Mouse (Mus musculus) T-cell, adult 2 months (primary cell): ENCODE measurements around the gene Panx2.

ENCODE experiments used
- DNase-seq: peaks from one replicate; pipeline ENCODE4 v3.0.0; 2022; ENCODE audit warnings: low spot score

Panx2 gene

DNA sequence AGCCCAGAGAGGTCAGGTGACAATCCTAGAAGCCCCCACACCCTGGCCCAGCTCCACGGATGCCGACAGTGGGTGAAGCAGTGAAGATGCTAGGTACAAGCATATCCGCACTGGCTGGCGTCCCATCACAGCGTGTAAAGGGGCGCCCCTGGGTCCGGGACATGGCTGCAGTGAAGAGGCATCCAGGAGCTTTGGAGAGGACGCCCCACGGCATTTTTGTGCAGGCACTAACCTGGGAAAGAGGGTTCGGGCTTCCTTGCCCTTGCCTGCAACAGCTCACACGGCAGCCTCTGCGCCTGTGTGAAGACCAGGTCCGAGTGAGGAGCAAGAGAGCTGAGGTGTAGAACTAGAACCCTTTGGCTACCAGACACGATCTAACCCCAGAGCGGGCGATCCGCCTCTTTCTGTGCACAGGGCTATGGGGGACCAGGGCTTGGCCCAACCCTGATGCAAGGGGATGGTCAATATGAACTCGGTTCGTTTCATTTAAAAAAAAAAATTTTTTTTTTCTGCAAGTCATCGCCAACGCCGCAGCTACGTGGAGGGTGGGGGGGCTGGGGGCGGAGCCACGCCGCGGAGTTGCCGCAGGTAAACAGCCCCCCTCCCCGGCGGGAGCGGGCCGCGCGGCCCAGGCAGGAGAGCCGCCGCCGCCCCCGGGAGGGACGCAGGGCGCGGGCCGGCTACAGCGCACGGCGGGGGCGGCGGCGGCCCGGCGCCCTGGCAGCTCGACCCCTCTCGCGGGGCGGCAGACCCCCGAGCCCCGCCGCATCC is at the start of gene Panx2:
Gene Panx2 (plus strand): TSS at position 574 of the 771 bp plus-strand sequence.
- no peak for DNase-seq

DNA sequence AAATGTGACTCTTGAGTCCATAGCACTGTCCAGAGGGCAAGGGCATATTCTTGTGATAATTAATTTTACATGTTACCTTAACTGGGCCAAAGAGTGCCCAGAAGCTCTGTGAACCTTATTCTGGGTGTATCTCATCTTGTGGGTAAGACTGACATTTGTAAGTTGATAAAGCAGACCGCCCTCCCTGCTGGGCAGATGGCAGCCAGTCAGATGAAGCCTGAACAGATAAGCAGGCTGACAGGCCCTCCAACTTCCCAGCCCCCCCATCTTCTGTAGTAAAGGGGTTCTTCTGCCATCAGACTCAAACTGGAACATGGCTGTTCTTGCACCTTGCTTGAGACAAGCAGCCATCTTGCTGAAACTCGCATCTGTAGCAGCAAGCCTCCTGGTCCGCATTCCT is 42.8 kb upstream of the Panx2 start:
- no peak for DNase-seq

DNA sequence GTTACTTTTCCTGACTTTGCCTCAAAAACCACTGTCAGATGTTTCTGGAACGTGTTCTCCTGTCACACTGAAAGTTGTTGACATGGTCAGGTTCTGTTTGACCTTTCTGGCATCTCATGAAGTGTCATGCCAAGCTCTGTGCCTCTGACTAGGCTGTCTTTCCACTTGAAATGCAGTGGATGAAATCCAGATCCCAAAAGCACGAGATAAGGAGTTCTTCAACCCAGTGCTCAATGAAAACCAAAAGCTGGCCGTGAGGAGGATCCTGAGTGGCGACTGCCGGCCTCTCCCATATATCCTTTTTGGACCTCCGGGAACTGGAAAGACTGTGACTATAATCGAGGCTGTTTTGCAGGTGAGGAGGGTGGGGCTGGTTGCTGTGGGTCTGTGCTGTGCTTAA is 39.4 kb upstream of the Panx2 start:
- no peak for DNase-seq

DNA sequence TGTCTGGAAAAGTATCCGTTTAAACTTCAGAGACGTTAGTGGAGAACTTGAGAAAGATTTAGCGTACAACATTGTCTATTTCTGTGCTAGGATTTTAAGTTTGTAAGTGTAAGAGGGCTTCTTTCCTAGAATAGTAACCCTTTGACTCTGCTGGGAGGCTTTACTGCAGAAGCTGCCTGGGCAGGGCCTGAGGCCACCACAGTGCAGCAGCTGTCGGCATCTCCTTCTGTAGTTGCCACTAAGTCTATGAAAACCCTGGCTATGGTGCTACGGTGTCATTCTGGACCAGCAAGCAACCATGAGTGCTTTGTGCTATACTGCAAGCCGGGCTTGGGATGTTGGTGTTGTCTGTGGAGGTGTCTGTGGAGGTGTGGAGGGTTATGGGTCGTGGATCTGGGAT is 39.0 kb upstream of the Panx2 start:
- DNase-seq = no peak

DNA sequence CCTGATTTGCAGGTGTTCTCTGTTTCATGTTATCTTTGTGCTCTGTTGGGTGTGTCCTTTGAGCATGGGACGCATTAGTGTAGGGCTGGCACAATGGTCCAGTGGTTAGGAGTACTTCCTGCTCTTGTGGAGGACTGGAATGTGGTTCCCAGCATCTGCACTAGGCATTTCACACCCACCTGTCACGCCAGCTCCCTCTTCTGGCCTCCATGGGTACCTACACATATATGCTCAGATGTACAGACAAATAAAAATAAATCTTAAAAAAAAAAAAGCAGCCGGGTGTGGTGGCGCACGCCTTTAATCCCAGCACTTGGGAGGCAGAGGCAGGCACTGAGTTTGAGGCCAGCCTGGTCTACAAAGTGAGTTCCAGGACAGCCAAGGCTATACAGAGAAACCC is 15.2 kb upstream of the Panx2 start:
- DNase-seq = no peak

DNA sequence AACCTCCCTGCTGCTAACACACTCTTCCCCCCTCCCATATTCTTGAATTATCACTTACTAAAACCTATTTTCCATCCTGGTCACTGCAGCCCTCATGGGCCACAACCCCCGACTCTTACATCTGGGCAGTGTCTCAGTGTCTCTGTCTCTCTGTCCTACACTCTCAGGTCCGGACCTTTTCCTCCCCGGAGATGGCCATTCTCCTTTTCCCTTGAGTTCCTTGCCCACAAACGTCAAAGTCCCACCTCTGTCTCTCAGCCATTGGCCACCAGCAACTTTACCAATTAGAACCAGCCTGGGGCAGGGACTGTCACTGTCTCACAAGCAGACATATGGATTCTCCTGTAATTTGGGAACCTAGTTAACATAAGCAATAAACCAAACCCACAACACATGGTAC is 13.2 kb upstream of the Panx2 start:
- DNase-seq = no peak

DNA sequence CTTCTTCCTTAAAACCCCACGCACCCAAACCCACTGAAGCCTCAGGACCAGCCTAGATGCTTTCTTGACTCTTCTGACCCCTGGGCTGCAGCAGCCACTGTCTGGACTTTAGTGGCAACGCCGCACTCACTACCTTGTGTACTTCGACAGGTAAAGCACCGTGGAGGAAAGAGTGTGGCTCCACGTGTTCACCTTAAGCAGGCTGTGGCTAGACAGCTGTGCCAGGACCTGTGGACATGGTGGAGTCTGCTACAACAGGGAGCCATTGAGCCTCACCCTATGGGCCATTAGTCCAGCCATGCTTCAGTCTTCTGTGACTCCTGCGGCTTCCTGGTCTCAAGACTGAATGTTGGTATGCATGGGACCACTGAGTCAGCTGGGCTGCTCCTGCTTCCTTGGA is 4.9 kb upstream of the Panx2 start:
- DNase-seq = no peak

DNA sequence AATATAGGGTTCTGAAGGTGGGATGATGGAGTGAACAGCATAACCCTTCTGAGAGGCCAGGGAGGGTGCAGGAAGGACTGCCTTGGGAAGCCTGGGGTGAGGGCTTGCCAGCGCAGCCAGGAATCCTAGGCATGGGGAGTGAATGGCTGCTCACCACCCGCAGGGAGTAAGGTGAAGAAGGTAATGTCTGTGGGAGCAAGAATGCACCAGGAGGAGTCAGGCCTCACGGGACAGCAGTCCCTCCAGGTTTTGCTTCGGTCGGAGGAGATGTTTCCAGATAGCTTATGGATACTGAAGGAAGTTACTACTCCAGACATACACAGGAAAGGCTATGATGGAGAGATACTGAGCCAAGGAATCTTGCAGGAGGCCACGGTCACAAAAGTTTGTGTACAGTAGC is 798 bp upstream of the Panx2 start:
- DNase-seq = no peak

DNA sequence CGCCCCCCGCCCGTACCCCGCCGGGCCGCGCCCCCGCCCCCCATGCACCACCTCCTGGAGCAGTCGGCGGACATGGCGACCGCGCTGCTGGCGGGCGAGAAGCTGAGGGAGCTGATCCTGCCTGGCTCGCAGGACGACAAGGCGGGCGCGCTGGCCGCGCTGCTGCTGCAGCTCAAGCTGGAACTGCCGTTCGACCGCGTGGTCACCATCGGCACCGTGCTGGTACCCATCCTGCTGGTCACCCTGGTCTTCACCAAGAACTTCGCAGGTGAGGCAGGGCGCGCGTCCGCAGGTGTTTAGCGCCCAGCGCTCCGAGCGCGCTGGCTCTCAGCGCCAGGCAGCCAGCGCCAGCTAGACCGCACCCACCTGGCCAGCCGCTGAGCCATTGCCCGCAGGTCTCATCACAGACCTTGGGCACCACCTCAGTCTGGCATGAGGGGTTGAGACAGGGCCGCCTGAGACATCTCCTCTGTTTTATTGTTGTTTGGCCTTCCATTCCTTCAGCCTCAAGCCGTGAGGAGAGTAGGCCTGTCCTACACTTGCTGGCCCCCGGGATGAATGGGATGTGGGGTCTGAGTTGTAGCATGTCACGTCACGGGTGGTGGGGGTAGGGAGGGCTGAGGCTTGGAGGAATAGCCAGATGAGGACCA is 623 bp downstream of the Panx2 start:
- no peak for DNase-seq

DNA sequence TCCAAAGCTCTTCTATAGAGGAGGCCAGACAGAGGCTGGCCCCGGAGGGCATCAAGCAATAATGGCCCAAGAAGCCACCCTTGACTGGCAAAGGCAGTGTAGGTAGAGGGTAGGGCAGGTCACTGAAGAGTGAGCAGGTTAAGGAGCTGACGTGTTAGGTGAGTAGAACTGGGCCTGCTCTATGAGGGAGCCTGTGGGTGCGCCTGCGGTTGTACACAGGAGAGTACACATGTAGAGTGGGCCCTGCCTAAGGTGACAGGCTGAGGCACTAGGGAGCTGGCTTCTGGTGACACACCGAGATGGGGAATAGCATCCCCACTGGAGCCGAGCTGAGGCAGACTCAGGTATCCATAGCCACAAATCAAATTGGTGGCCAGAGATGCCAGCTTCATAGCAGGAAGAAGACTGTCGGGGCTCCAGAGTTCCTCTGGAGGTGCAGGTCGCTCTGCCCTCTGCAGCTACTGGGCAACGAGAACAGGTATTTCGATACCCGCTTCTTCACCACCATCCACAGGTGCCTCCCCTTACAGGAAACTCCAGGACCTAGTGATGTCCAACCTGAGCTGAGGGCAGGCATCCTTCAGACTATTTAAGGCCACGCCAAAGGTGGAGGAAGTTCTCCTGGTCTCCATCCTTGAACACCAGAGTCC is 1.4 kb downstream of the Panx2 start:
- no peak for DNase-seq

DNA sequence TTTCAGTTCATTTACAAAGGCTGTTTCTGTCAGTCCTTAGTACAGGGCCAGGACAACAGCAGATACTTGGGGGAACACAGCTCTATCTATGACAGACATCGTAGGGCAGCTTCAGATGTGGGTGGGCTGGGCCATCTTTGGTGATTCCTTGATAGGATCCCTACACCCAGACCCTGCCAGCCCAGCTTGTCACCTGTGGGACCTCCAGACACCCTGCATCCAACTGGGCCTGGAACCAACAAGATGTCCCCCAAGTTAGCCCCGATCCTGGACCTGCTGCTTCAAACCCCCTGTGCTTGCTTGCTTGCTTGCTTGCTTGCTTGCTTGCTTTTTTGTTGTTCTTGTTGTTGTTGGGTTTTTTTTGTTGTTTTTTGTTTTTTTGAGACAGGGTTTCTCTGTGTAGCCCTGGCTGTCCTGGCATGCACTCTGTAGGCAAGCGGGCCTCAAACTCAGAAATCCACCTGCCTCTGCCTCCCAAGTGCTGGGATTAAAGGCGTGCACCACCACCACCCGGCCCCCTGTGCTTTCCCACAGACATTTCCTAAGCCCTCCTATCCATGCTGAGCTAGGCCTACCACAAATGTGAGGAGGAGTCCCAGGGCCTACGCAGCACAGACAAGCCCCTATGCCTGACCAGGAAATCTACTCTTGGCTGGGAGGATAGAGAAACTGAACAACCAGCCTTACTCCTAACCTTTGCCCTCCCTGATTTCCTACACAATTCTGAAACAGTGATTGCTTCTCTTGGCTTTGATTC is 2.4 kb downstream of the Panx2 start:
- DNase-seq = no peak

DNA sequence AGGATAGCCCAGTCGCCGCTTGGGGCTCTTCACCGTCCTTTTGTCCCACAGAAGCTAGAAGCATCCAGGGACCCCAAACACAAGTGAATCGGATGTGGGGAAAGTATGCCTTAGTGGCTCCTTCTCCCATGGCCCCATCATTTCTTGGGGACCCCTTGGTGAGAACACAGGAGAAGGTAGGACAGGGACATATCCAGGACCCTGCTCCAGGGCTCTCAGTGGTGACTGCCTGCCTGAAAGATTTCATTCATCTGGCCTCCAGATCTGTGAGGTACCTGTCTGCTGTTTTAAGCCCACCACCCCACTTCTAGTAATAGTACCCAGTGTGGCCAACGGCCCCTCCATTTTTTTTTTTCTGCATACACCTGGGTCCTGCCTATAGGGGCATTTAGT is 3.0 kb downstream of the Panx2 start:
- no peak for DNase-seq

DNA sequence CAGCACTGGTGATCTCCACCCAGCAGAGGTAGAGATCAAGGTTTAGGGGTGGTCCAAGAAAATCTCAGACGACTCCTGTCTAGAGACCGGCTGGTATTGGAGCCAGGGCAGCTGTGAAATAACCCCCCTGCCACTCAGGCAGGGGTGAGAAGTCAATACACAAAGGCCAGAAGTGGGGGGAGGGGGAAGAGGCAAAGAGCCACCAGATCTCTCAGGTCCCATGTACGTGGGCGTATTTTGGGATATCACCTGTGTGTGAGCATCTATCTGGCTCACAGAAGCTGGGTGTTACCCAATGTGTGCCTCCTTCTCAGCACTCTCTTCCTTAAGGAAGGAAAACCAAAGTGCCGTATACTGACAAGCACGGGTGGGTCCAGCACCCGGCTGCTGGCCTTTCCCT is 3.5 kb downstream of the Panx2 start:
- DNase-seq = no peak

DNA sequence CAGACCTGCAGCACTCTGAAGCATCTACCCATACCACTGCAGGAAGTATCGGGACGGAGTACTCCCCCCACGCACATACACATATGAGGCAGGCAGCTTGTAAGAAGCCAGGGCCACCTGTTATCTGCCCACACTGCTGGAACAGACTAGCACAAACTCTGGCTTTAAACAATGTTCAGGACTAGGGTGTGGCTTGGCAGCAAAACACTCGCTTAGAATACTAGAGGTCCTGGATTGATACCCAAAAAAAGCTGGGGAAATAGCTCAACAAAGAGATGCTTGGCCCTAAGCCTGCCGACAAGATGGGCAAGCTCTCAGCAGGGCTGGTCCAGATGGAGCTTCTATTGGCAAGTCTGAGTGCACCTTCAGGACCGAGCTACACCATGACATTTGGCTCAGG is 4.0 kb downstream of the Panx2 start:
- DNase-seq = no peak

DNA sequence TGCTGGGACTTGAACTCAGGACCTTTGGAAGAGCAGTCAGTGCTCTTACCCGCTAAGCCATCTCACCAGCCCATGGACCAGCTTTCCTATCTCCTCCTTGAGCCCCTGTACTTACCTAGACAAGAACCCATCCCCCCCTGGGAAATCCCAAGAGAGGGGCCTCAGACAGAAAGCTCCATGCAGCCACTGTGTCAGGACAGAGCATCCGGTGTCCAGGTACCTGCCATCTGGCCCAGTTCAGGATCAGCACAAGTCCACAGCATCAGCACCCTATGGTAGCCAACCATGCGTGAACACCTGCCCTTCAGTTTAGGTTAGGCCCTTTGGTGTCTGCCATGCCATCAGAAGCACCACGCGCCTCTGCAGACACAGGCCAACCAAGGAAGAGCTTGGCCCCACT is 5.4 kb downstream of the Panx2 start:
- no peak for DNase-seq

DNA sequence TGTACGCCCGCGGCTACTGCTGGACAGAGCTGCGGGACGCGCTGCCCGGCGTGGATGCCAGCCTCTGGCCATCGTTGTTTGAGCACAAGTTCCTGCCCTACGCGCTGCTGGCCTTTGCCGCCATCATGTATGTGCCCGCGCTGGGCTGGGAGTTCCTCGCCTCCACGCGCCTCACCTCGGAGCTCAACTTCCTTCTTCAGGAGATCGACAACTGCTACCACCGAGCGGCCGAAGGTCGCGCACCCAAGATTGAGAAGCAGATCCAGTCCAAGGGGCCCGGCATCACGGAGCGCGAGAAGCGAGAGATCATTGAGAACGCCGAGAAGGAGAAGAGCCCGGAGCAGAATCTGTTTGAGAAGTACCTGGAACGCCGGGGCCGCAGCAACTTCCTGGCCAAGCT is 8.1 kb downstream of the Panx2 start:
- DNase-seq = no peak

DNA sequence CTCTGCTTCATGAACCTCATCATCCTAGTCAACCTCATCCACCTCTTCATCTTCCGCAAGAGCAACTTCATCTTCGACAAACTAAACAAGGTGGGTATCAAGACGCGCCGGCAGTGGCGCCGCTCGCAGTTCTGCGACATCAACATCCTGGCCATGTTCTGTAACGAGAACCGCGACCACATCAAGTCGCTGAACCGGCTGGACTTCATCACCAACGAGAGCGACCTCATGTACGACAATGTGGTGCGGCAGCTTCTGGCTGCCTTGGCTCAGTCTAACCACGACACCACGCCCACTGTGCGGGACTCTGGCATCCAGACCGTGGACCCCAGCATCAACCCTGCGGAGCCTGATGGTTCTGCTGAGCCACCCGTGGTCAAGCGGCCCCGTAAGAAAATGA is 8.7 kb downstream of the Panx2 start:
- DNase-seq = no peak

DNA sequence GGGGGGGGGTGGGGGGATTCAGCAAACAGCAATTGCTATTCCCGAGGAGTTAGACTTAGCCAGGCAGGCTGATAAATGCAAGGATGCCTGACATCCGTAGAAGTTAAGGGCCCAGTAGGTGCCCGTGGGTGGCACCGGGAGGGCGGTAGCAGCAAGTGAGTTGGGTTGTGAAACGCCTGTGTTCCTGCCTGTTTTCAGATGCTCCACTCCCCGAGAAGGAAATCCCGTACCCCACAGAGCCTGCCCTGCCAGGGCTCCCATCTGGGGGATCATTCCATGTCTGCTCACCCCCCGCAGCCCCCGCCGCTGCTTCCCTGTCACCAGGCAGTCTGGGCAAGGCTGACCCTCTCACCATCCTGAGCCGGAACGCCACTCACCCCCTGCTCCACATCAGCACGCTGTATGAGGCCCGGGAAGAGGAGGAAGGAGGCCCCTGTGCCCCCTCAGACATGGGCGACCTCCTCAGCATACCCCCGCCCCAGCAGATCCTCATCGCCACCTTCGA is 9.9 kb downstream of the Panx2 start:
- DNase-seq = no peak

DNA sequence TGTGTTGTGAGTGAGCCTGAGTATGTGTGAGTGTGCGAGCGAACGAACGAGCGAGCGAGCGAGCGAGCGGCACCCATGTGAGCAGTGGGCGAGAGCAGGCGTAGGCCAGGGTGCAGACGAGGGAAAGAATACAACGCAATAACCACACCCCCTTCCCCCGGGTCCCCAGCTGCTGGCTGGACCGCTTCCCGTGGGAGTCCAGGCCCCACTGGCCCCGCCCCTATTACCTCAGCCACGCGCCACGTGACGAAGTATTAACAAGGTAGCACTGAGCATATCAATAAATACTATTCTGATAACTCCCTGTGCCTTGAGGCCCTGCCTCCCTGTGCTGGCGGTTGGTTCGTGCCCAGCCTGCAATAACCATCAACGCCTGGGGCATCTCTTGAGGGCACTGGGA is 11.1 kb downstream of the Panx2 start:
- DNase-seq = no peak

DNA sequence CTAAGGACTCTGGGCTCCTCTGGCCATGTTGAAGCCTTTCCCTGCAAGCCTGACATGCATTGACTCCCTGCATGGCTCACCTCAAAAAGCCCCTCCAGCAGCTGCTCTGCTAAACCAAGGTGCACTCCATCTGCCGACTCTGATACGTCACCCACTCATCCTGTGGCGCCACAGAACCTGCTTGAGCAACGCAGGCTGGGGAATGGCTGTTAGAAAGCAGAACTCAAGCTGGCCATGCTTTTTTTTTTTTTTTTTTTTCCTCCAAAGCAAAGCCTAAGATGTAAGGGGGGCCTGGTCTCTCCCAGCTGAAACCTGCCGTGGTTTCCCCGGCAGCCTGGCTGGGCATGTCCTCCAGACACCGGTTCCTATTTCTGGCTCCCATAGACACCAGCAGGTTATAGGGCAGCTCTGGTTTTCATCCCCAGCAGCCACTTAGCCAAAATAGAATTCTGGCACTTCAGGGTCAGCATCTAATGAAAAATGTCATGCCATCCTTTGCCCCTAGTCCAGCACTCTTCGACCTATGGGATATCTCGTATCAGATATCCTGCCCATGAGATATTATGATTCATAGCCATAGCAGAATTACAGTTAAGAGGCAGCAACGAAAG is 14.6 kb downstream of the Panx2 start:
- DNase-seq = no peak

DNA sequence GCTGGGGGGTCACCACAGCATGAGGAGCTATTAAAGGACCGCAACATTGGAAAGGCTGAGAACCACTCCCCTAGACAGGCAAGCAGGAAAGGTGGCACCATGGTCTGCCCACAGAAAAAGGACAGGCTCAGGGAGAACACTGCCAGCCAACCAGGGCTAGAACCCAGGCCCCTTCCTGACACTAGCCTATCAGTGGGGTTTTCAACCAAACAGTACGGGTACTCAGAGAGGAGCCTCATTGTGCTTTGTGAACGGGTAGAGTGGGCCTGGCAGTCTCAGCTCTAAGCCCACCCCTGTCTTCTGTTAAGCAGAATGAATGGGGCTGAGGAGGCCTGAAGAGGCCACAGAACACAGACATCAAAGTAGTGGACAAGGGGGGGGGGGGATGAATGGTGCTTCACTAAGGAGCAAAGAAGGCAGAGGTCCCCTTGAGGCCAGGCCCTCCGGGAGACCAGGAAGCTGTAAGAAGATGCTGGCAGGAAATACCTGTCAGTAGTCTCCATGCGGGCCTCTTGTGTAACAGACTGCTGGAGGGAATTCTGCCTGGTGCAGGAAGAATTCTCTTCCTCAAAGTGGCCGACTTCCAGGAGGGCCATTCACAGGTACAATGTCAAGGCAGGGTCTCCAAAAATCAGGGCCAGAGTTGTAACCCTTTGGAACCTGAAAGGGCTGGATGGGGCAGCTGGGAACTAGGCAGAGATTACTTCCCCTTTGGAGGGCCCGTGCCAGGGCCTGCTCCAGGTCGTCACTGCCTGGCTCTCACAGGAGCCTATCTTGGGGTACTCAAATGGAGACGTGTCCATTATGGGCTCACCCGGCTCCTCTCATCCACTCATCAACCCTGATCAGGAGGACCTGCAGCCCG is 15.3 kb downstream of the Panx2 start, which contains the start of gene Trabd:
Gene Trabd (plus strand): TSS at position 512 of the 865 bp plus-strand sequence.
- no peak for DNase-seq
